Mouse (Mus musculus) spleen, adult 2 months (tissue): ENCODE data around the gene Cngb1. TPM values are rescaled to one million over a fixed set of nuclear protein-coding genes. Genes with fewer than 3 reads are reported as not detected.
A peak's percentile ranks its signal among the peaks of the same experiment; 100 is the strongest.
"Not testable (repeated sequence)": the region's sequence is repeated elsewhere in the genome, so short reads cannot be mapped to it uniquely, and the experiment has no call there.

Experiments
- DNase-seq, 2 experiments: peaks; one replicate each; pipeline versions ENCODE4 v3.0.0 to v3.0.0-alpha.2; 2012 to 2021; ENCODE audit warnings: low spot score in 2 of 2, low read depth in 1 of 2
- H3K27ac ChIP-seq: fragments of 200-500 bp; 2 replicates; pipeline ENCODE4 v1.5.1; 2012; ENCODE audit warnings: low read length, inconsistent platforms; ENCODE audit not compliant: insufficient read depth
- H3K27me3 ChIP-seq: fragments of 200-500 bp; 2 replicates; pipeline ENCODE4 v1.6.1; 2012; ENCODE audit warnings: mild to moderate bottlenecking, moderate library complexity, low read length, inconsistent platforms; ENCODE audit not compliant: control insufficient read depth, insufficient read depth
- H3K36me3 ChIP-seq: fragments of 200-500 bp; 2 replicates; pipeline ENCODE4 v1.6.1; 2012; ENCODE audit warnings: mild to moderate bottlenecking, low read length, inconsistent platforms; ENCODE audit not compliant: control insufficient read depth, insufficient read depth
- H3K4me1 ChIP-seq: fragments of 200-500 bp; 2 replicates; pipeline ENCODE4 v1.6.1; 2011; ENCODE audit warnings: inconsistent platforms; ENCODE audit not compliant: control insufficient read depth, insufficient read depth, insufficient read length
- H3K4me3 ChIP-seq: fragments of 200-500 bp; 2 replicates; pipeline ENCODE4 v1.5.1; 2011; ENCODE audit warnings: mild to moderate bottlenecking, inconsistent platforms; ENCODE audit not compliant: insufficient read depth, insufficient read length; ENCODE audit errors: extremely low read depth
- CTCF ChIP-seq: fragments of 200-500 bp; IDR thresholded peaks from 2 replicates; pipeline ENCODE4 v1.5.1; 2011; ENCODE audit warnings: mild to moderate bottlenecking, inconsistent platforms; ENCODE audit not compliant: insufficient read depth, insufficient read length, insufficient replicate concordance; ENCODE audit errors: extremely low read depth
- POLR2A ChIP-seq: fragments of 200-500 bp; IDR thresholded peaks from 2 replicates; pipeline ENCODE4 v1.6.1; 2011; ENCODE audit warnings: low read depth, low read length, inconsistent platforms
- WGBS: fragments of 180-500 bp; shearing (Covaris S2); methylation state at CpG from one replicate; pipeline ENCODE4 v1.1.7; 2018; 5-methylcytosine and 5-hydroxymethylcytosine counted together
- polyA plus RNA-seq: library from polyadenylated mRNA; depleted of rRNA; stranded (reverse); fragments of >200 nt; gene quantifications from 2 replicates; pipeline ENCODE4 v1.2.3, GENCODE M21; 2012

Gene Cngb1
- polyA plus RNA-seq, 1 experiment = 0.16 TPM

DNA sequence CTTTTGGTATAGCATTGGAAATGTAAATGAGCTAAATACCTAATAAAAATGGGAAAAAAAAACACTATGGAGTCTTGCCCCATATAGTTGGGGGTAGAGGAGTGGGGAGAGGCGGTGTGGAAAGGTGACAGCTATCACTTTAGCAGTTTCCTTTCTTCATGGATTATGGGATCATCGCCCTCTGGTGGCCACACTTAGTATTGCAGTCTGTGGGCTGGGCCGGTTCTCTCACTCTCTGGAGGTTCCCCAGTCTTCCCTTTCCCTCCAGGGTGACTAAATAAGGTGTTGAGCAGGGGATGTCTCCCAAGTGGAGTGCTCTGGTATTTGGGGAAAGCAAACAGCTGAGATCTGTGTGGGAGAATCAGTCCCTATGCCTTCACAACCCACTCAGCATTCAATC is 70.7 kb downstream of the Cngb1 start:
- Histone ChIP-seq H3K27me3 (no peaks in the 10 kb centered on the region), H3K4me3 (no peak overlapping the region), H3K27ac (no peak overlapping the region), H3K36me3 (no peaks in the 10 kb centered on the region), H3K4me1 (no peaks in the 10 kb centered on the region)
- WGBS = 0% methylated on average over 3 of the region's 3 CpGs
- peak; percentile 12 to 68 for DNase-seq
- TF ChIP-seq POLR2A (no peak), CTCF (peak; percentile 76; the same call in 1 of the 2 replicates)

DNA sequence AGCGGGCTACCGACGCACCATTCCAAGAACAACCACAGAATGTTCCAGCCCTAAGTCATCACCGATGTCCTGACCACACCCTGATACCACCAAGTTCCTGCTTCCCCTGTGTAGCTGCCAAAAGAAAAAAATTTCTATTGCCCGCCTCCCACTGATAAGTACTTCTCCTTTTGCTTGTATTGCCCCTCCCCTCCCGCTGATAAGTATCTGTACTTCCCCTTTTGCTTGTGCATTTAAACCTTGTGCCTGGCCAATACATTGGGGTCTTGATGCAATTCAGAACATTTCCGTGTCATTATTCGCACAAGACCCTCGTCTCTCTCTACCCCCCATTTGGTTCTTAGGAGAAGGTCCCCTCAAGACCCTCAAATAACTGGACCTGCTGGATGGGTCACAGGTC is 76.3 kb downstream of the Cngb1 start:
- H3K27me3 ChIP-seq, H3K27ac ChIP-seq, H3K36me3 ChIP-seq, H3K4me3 ChIP-seq, DNase-seq, H3K4me1 ChIP-seq: not testable (repeated sequence)
- WGBS = 70% methylated on average over 9 of the region's 9 CpGs

DNA sequence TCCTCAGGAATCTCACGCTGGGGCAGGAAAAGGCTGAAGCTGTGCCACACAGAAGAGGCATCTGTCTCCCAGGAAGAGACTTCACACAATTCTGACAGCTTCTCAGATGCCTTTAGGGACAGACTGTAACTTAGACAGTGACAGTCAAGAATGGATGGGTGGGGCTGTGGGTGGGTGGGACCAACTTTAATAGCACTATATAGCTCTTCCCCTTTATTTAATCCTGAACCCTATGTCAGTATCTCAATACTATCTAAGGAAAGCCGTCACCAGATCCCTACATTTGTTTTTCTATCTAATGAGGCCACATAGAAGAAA is 79.3 kb downstream of the Cngb1 start:
- Histone ChIP-seq H3K27me3 (no peaks in the 10 kb centered on the region), H3K27ac (no peak overlapping the region), H3K36me3 (no peaks in the 10 kb centered on the region), H3K4me3 (no peak overlapping the region), H3K4me1 (no peaks in the 10 kb centered on the region)
- no peak for TF ChIP-seq CTCF
- no peak for TF ChIP-seq POLR2A
- DNase-seq = no peak
- WGBS = 84% methylated on average over 2 of the region's 2 CpGs

DNA sequence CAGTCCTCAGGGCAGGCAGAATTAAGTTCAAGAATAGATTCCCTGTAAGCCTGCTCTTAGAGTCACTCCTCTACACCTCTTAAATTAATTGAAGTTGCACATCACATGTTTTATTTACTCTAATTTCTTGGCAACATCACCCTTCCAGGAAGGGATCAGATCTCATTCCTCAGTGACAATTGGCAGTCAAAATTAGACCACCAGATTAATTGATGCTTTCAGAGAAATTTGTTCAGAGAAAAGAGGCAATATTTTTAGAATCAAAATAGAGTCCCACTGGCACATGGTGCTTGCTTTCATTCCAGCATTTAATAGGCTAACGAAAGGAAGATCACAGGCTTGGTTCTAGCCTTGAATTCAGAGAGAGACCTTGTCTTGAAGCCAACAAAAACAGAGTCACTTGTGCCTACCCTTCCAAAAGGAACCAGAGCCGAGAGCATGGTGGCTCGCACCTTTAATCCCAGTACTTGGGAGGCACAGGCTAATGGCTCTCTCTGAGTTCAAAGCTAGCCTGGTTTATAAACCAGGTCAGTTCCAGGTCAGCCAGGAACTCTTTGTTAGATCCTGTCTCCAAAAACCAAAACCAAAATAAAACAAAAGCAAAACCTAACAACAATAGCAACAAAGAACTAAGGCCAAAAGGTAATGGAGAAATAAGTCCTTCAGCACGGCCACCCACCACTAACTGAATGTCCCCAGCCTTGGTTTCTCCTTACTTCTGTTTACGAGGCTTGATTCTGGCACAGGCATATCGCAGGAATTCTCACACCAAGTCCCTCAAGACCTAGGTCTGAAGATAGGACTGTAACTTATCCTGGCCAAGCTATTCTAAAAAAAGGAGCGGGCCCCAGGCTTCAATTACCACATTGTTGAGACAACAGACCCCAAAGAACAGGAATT is 79.9 kb downstream of the Cngb1 start:
- TF ChIP-seq POLR2A = no peak
- TF ChIP-seq CTCF = no peak
- H3K27ac ChIP-seq = no peak overlapping the region
- 85% methylated on average over 7 of the region's 7 CpGs for WGBS
- no peaks in the 10 kb centered on the region for H3K4me1 ChIP-seq
- no peaks in the 10 kb centered on the region for H3K27me3 ChIP-seq
- H3K36me3 ChIP-seq = no peaks in the 10 kb centered on the region
- no peak for DNase-seq
- no peak overlapping the region for H3K4me3 ChIP-seq

DNA sequence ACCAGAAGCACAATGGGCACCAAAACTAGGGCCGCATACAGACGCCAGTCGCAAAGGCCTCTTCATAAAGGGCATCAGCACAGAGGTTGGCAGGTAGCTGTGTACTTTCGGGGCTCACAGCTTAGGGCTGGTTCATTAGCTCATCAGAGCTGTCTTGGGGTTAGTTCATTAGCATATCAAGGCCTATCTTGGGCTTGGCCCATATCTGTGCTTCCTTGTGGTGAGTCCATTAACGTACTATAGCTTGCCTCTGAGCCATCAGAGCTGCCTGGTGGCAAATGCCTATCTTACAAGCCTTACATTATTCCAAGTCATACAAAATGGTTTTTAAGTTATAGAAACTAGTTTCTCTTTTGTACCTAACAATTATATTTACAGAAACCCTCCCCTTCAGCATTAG is 82.4 kb downstream of the Cngb1 start:
- WGBS = 86% methylated on average over 5 of the region's 5 CpGs
- H3K27me3 ChIP-seq = no peaks in the 10 kb centered on the region
- no peak overlapping the region for H3K27ac ChIP-seq
- TF ChIP-seq CTCF = no peak
- TF ChIP-seq POLR2A = no peak
- no peaks in the 10 kb centered on the region for H3K4me1 ChIP-seq
- no peaks in the 10 kb centered on the region for H3K36me3 ChIP-seq
- H3K4me3 ChIP-seq = no peak overlapping the region
- no peak for DNase-seq

DNA sequence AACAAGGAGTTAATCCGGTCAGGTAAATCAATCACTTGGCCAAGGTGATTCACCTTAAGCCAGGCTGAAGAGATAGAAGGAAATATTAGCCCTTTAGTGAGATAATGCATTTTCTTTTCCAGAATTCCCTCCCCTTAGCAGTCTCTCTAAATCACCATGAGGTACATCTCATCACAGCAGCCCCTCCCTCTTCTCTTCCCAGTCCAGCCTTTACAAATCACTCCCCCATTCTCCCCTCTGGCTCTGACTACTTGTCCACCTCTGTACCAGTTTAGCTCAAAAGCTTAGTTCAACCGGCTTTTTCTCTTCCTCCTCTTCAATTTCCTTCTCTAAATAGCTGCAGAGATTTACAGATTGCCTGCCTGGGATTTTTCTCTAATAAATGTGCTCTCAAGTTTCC is 85.3 kb downstream of the Cngb1 start:
- TF ChIP-seq POLR2A = no peak
- TF ChIP-seq CTCF = no peak
- Histone ChIP-seq H3K4me1 (no peaks in the 10 kb centered on the region), H3K4me3 (no peak overlapping the region), H3K36me3 (no peaks in the 10 kb centered on the region), H3K27me3 (no peaks in the 10 kb centered on the region), H3K27ac (no peak overlapping the region)
- WGBS = 40% methylated on average over 2 of the region's 2 CpGs
- DNase-seq = no peak

DNA sequence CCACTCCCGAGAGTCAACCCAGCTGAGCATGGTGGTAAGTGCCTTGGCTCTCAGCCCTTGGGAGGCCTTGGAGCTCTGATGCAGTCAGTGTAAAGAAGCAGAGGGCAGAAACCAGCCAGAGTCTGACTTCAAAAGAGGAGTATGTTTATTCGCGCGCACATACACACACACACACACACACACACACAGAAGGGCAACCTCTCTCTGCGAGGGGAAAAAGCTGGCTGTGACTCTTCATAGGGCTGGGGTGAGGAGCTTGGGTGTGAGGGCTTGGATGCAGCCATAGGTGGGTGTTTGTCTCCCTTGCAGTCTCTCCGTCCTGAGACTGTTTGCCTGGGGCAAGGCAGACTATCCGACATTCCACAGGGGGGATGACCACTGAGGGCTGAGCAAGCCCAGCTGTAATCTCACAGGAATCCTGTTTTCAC is 85.8 kb downstream of the Cngb1 start:
- 78% methylated on average over 7 of the region's 7 CpGs for WGBS
- no peak overlapping the region for H3K27ac ChIP-seq
- TF ChIP-seq POLR2A (no peak), CTCF (no peak)
- H3K4me3 ChIP-seq = no peak overlapping the region
- no peaks in the 10 kb centered on the region for H3K27me3 ChIP-seq
- DNase-seq = no peak
- H3K36me3 ChIP-seq = no peaks in the 10 kb centered on the region
- H3K4me1 ChIP-seq = no peaks in the 10 kb centered on the region
